Mouse (Mus musculus) embryonic facial prominence, embryonic 13.5 days (tissue): Measurements from ENCODE around the gene Robo1. TPM values are rescaled to one million over a fixed set of nuclear protein-coding genes. Genes with fewer than 3 reads are reported as not detected.

Source experiments
- ATAC-seq: fragments of 200-750 bp; cut with Nextera tagmentation; 2 replicates; pipeline ENCODE4 v1.8.0; 2017; ENCODE audit warnings: low read depth; ENCODE audit not compliant: insufficient number of reproducible peaks, insufficient read depth, low FRiP score, low TSS enrichment
- H3K27ac ChIP-seq: fragments of 300-500 bp; sonication (generic); 2 replicates; pipeline ENCODE4 v1.5.1; 2015; ENCODE audit warnings: moderate library complexity, mild to moderate bottlenecking, inconsistent platforms
- H3K27me3 ChIP-seq: fragments of 300-500 bp; sonication (generic); 2 replicates; pipeline ENCODE4 v1.6.1; 2015; ENCODE audit warnings: mild to moderate bottlenecking, inconsistent platforms
- H3K36me3 ChIP-seq: fragments of 300-500 bp; sonication (generic); 2 replicates; pipeline ENCODE4 v1.6.1; 2015; ENCODE audit warnings: mild to moderate bottlenecking, inconsistent platforms
- H3K4me1 ChIP-seq: fragments of 300-500 bp; sonication (generic); 2 replicates; pipeline ENCODE4 v1.6.1; 2015; ENCODE audit warnings: inconsistent platforms
- H3K4me2 ChIP-seq: fragments of 300-500 bp; sonication (generic); 2 replicates; pipeline ENCODE4 v1.6.1; 2015; ENCODE audit warnings: moderate library complexity, mild to moderate bottlenecking, inconsistent platforms
- H3K4me3 ChIP-seq: fragments of 300-500 bp; sonication (generic); 2 replicates; pipeline ENCODE4 v1.5.1; 2015; ENCODE audit warnings: mild to moderate bottlenecking, inconsistent platforms
- H3K9ac ChIP-seq: fragments of 300-500 bp; sonication (generic); 2 replicates; pipeline ENCODE4 v1.6.1; 2015; ENCODE audit warnings: mild to moderate bottlenecking, inconsistent platforms
- H3K9me3 ChIP-seq: fragments of 300-500 bp; sonication (generic); 2 replicates; pipeline ENCODE4 v1.6.1; 2016; ENCODE audit warnings: inconsistent platforms
- WGBS: fragments of 180-500 bp; shearing (Covaris S2); methylation state at CpG from one replicate; pipeline ENCODE4 v1.1.7; 2015; ENCODE audit warnings: mixed read lengths; 5-methylcytosine and 5-hydroxymethylcytosine counted together
- polyA plus RNA-seq: library from polyadenylated mRNA; unstranded; fragments of >200 nt; fragmentation: Nextera tagmentation; extraction: Ambion mirVana; gene quantifications from 2 replicates; pipeline ENCODE4 v1.2.1, GENCODE M21; 2015

Gene Robo1
- polyA plus RNA-seq, 1 experiment from 2014 or later: 63.8 TPM

DNA sequence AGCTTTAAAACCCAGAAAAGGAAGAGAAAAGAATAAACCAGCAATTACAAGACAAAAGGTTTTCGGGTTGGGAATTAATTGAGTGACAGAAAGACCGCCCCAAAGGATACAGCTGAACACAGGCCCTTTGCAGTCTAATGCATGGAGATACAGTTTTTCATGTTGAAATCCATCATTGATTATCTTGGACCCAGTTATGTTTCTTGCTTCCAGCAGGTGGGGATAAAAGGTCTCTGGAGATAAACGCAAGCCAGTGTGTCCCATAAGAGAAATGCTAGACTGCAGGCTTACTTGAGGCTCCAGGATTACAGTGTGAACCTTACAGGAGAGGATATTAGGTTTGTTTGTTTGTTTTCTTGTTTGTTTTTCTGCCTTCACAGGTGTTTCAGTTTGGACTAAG, 383.8 kb downstream of the Robo1 start:
- WGBS: 46% methylated on average over 3 of the region's 3 CpGs
- no peak overlapping the region for H3K4me2 ChIP-seq
- ATAC-seq: no peak
- H3K9ac ChIP-seq: no peak overlapping the region
- 0 out of 2 replicates have a peak, but pooled peaks cover 2% of the 10 kb centered on the region for H3K36me3 ChIP-seq
- H3K4me1 ChIP-seq: peaks cover 42% of the 10 kb centered on the region
- no peak overlapping the region for H3K27ac ChIP-seq
- H3K27me3 ChIP-seq: no peaks in the 10 kb centered on the region
- no peak overlapping the region for H3K4me3 ChIP-seq
- no peaks in the 10 kb centered on the region for H3K9me3 ChIP-seq

- WGBS: 30% methylated on average over 14 of the region's 14 CpGs
- no peak overlapping the region for H3K4me3 ChIP-seq
- H3K9me3 ChIP-seq: no peaks in the 10 kb centered on the region
- H3K4me2 ChIP-seq: no peak overlapping the region
- no peak overlapping the region; the same call in 1 of the 2 replicates for H3K27ac ChIP-seq
- 0 out of 2 replicates have a peak, but pooled peaks cover 2% of the 10 kb centered on the region for H3K36me3 ChIP-seq
- no peak overlapping the region for H3K9ac ChIP-seq
- H3K27me3 ChIP-seq: no peaks in the 10 kb centered on the region
- peaks cover 27% of the 10 kb centered on the region for H3K4me1 ChIP-seq
- ATAC-seq: no peak
These were observed 385.6 kb downstream of the Robo1 start for GRCm38 (mm10) chr16:72693446-72694274.

DNA sequence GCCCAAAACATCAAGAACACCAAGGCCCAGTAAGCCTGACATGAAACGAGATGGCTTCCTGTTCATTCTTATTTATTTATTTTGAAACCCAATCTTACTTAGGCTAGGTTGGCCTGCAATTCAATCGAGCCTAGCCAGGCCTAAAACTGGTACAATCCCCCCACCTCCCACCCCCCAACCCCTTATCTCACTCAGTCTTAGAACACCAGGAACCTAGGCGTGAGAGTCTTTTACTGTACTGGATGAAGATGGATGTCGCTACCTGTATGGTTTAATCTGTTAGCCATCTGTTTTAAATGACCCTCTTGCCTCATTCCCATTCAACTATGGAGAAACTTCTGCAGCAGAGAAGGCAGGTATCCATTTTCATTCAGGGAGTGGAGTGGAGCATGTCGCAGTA, 386.7 kb downstream of the Robo1 start:
- no peaks in the 10 kb centered on the region for H3K36me3 ChIP-seq
- 42% methylated on average over 5 of the region's 5 CpGs for WGBS

GRCm38 (mm10) chr16:72699238-72700006, 391.3 kb downstream of the Robo1 start:
- no peaks in the 10 kb centered on the region for H3K27me3 ChIP-seq
- no peak overlapping the region for H3K4me3 ChIP-seq
- H3K27ac ChIP-seq: no peak overlapping the region
- no peak for ATAC-seq
- no peak overlapping the region for H3K9ac ChIP-seq
- H3K4me1 ChIP-seq: peaks cover 34% of the 10 kb centered on the region
- no peak overlapping the region for H3K4me2 ChIP-seq
- H3K9me3 ChIP-seq: no peaks in the 10 kb centered on the region
- no peaks in the 10 kb centered on the region for H3K36me3 ChIP-seq
- 49% methylated on average over 12 of the region's 12 CpGs for WGBS

More for the DNA sequence above, 386.7 kb downstream of the Robo1 start:
- H3K4me2 ChIP-seq: no peak overlapping the region
- no peaks in the 10 kb centered on the region for H3K27me3 ChIP-seq
- H3K9me3 ChIP-seq: no peaks in the 10 kb centered on the region
- H3K27ac ChIP-seq: no peak overlapping the region
- no peak overlapping the region for H3K4me3 ChIP-seq
- peaks cover 38% of the 10 kb centered on the region for H3K4me1 ChIP-seq
- no peak overlapping the region for H3K9ac ChIP-seq
- ATAC-seq: no peak

GRCm38 (mm10) chr16:72700297-72700696, 392.2 kb downstream of the Robo1 start:
- 78% methylated on average over 11 of the region's 11 CpGs for WGBS

GRCm38 (mm10) chr16:72703486-72703885, 395.4 kb downstream of the Robo1 start:
- Histone ChIP-seq H3K27me3 (no peaks in the 10 kb centered on the region), H3K9me3 (no peaks in the 10 kb centered on the region), H3K4me3 (no peak overlapping the region), H3K27ac (no peak overlapping the region), H3K4me2 (no peak overlapping the region), H3K36me3 (no peaks in the 10 kb centered on the region), H3K4me1 (peaks cover 32% of the 10 kb centered on the region), H3K9ac (no peak overlapping the region)
- no peak for ATAC-seq
- WGBS: 86% methylated on average over 6 of the region's 6 CpGs

More at GRCm38 (mm10) chr16:72700297-72700696, 392.2 kb downstream of the Robo1 start:
- no peaks in the 10 kb centered on the region for H3K36me3 ChIP-seq
- no peak overlapping the region for H3K9ac ChIP-seq
- no peaks in the 10 kb centered on the region for H3K9me3 ChIP-seq
- peaks cover 30% of the 10 kb centered on the region for H3K4me1 ChIP-seq
- ATAC-seq: no peak
- no peaks in the 10 kb centered on the region for H3K27me3 ChIP-seq
- H3K4me3 ChIP-seq: no peak overlapping the region
- no peak overlapping the region for H3K4me2 ChIP-seq
- no peak overlapping the region for H3K27ac ChIP-seq

DNA sequence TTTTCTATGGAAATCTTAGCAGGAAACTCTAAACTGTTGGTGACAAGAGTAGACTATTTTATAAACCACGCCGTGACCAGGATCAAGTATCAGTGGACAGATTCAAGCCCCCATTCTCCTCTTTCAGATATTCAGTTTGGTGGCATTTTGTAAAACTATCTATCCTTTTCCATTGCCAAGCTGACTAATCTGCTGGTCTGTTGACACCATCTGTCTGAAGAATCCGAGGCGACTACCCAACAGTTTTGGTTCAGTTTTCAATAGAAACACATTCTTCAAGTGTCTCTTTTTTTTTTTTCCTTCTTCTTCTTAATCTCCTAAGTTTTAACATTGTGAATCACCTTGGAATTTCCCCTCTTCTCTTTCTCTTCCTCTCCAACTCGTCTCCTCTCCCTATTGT, 397.7 kb downstream of the Robo1 start:
- no peak overlapping the region for H3K9ac ChIP-seq

DNA sequence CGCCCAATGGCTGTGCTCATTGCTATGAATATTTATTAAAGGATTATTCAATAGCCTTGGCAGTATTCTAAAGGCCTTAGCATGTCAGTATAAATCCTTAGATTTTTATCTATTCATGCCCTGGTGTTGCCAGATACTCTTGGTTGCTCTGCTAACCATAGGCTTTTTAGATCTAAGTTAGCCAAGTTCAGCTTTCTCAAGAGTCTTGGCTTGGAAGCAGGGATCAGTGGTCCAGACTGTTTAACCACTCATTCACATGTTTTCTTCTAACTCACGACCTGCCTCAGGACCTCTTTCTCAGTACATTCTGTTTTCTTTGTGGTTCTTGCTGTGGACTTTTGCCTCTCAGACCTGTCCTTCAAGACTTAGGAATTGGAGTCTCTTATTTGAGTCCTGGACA, 400.4 kb downstream of the Robo1 start:
- 84% methylated on average over 2 of the region's 2 CpGs for WGBS
- H3K9me3 ChIP-seq: no peaks in the 10 kb centered on the region
- no peak overlapping the region for H3K4me2 ChIP-seq
- H3K4me1 ChIP-seq: peaks cover 13% of the 10 kb centered on the region
- ATAC-seq: no peak
- no peak overlapping the region for H3K9ac ChIP-seq
- H3K27me3 ChIP-seq: no peaks in the 10 kb centered on the region
- H3K4me3 ChIP-seq: no peak overlapping the region
- 0 out of 2 replicates have a peak, but pooled peaks cover 3% of the 10 kb centered on the region for H3K36me3 ChIP-seq
- no peak overlapping the region for H3K27ac ChIP-seq

More for the DNA sequence above, 397.7 kb downstream of the Robo1 start:
- no peak overlapping the region for H3K4me2 ChIP-seq
- 71% methylated on average over 5 of the region's 5 CpGs for WGBS
- no peaks in the 10 kb centered on the region for H3K27me3 ChIP-seq
- 0 out of 2 replicates have a peak, but pooled peaks cover 3% of the 10 kb centered on the region for H3K36me3 ChIP-seq
- no peak for ATAC-seq
- no peak overlapping the region for H3K4me3 ChIP-seq
- no peaks in the 10 kb centered on the region for H3K9me3 ChIP-seq
- peaks cover 15% of the 10 kb centered on the region for H3K4me1 ChIP-seq
- H3K27ac ChIP-seq: no peak overlapping the region

- Histone ChIP-seq H3K4me2 (no peak overlapping the region), H3K9me3 (no peaks in the 10 kb centered on the region), H3K36me3 (no peaks in the 10 kb centered on the region), H3K27me3 (no peaks in the 10 kb centered on the region), H3K9ac (no peak overlapping the region), H3K4me3 (no peak overlapping the region), H3K27ac (no peak overlapping the region), H3K4me1 (peaks cover 31% of the 10 kb centered on the region)
- no peak for ATAC-seq
- 78% methylated on average over 9 of the region's 9 CpGs for WGBS
These were observed 409.2 kb downstream of the Robo1 start for GRCm38 (mm10) chr16:72717118-72717802.

GRCm38 (mm10) chr16:72719063-72719462, 411.0 kb downstream of the Robo1 start:
- no peaks in the 10 kb centered on the region for H3K9me3 ChIP-seq
- peaks cover 22% of the 10 kb centered on the region for H3K4me1 ChIP-seq
- no peaks in the 10 kb centered on the region for H3K27me3 ChIP-seq
- WGBS: 91% methylated on average over 4 of the region's 4 CpGs
- H3K27ac ChIP-seq: no peak overlapping the region
- H3K4me3 ChIP-seq: no peak overlapping the region
- no peak overlapping the region for H3K9ac ChIP-seq
- no peaks in the 10 kb centered on the region for H3K36me3 ChIP-seq
- H3K4me2 ChIP-seq: no peak overlapping the region
- ATAC-seq: no peak

- Histone ChIP-seq H3K27me3 (no peaks in the 10 kb centered on the region), H3K4me1 (peaks cover 22% of the 10 kb centered on the region), H3K27ac (no peak overlapping the region), H3K9me3 (no peaks in the 10 kb centered on the region), H3K4me3 (no peak overlapping the region), H3K9ac (no peak overlapping the region), H3K4me2 (no peak overlapping the region), H3K36me3 (no peaks in the 10 kb centered on the region)
- WGBS: 87% methylated on average over 4 of the region's 4 CpGs
- ATAC-seq: no peak
These were observed 412.9 kb downstream of the Robo1 start for GRCm38 (mm10) chr16:72720979-72721378.
